Mouse (Mus musculus) intestine, embryonic 16.5 days (tissue): ENCODE measurements at regions not wholly inside any gene's neighbourhood (a gene's known extent, or its start where the extent isn't known, plus 50 kb on each side); places are given as distances from the start of the nearest gene placed in this dataset.

ENCODE experiments used
- ATAC-seq: fragments of 200-750 bp; cut with Nextera tagmentation; 2 replicates; pipeline ENCODE4 v1.8.0; 2017; ENCODE audit warnings: moderate TSS enrichment, moderate library complexity
- H3K27ac ChIP-seq: fragments of 300-500 bp; sonication (generic); 2 replicates; pipeline ENCODE4 v1.5.1; 2014; ENCODE audit warnings: mild to moderate bottlenecking, low read length
- H3K27me3 ChIP-seq: fragments of 300-500 bp; sonication (generic); replicated peaks from 2 replicates; pipeline ENCODE4 v1.6.1; 2014; ENCODE audit warnings: low read length, control low read depth, mixed read lengths; ENCODE audit not compliant: control insufficient read depth, insufficient read depth
- H3K36me3 ChIP-seq: fragments of 300-500 bp; sonication (generic); 2 replicates; pipeline ENCODE4 v1.6.1; 2014; ENCODE audit warnings: low read length, control low read depth; ENCODE audit not compliant: control insufficient read depth, insufficient read depth
- H3K4me1 ChIP-seq: fragments of 300-500 bp; sonication (generic); 2 replicates; pipeline ENCODE4 v1.6.1; 2014; ENCODE audit warnings: low read length, control low read depth, mixed read lengths; ENCODE audit not compliant: control insufficient read depth, insufficient read depth
- H3K4me2 ChIP-seq: fragments of 300-500 bp; sonication (generic); 2 replicates; pipeline ENCODE4 v1.6.1; 2014; ENCODE audit warnings: low read depth, low read length, control low read depth
- H3K4me3 ChIP-seq: fragments of 300-500 bp; sonication (generic); 2 replicates; pipeline ENCODE4 v1.5.1; 2014; ENCODE audit warnings: mild to moderate bottlenecking, low read length
- H3K9ac ChIP-seq: fragments of 300-500 bp; sonication (generic); 2 replicates; pipeline ENCODE4 v1.6.1; 2014; ENCODE audit warnings: low read depth, low read length
- H3K9me3 ChIP-seq: fragments of 300-500 bp; sonication (generic); 2 replicates; pipeline ENCODE4 v1.6.1; 2016; ENCODE audit warnings: low read length, control low read depth; ENCODE audit not compliant: control insufficient read depth
- WGBS: fragments of 180-500 bp; shearing (Covaris S2); extraction: QIAGEN DNeasy Blood & Tissue Kit; methylation state at CpG from one replicate; pipeline ENCODE4 v1.1.7; 2014; 5-methylcytosine and 5-hydroxymethylcytosine counted together

GRCm38 (mm10) chr10:60932855-60933254 lies 101.5 kb upstream of the Unc5b start:
- no peaks in the 10 kb centered on the region for H3K36me3 ChIP-seq
- no peak overlapping the region; the same call in 1 of the 2 replicates for H3K27ac ChIP-seq
- H3K9me3 ChIP-seq = no peaks in the 10 kb centered on the region
- ATAC-seq = no peak
- 0 out of 2 replicates have a peak, but pooled peaks cover 2% of the 10 kb centered on the region for H3K27me3 ChIP-seq
- peaks cover 13% of the 10 kb centered on the region for H3K4me1 ChIP-seq
- 29% methylated on average over 3 of the region's 3 CpGs for WGBS
- no peak overlapping the region for H3K4me2 ChIP-seq
- no peak overlapping the region for H3K9ac ChIP-seq
- no peak overlapping the region for H3K4me3 ChIP-seq

GRCm38 (mm10) chr10:60931891-60932378 lies 100.6 kb upstream of the Unc5b start:
- H3K36me3 ChIP-seq = no peaks in the 10 kb centered on the region
- peaks cover 13% of the 10 kb centered on the region for H3K4me1 ChIP-seq
- H3K27ac ChIP-seq = no peak overlapping the region
- WGBS = 48% methylated on average over 22 of the region's 22 CpGs
- H3K9ac ChIP-seq = no peak overlapping the region
- 0 out of 2 replicates have a peak, but pooled peaks cover 2% of the 10 kb centered on the region for H3K27me3 ChIP-seq
- H3K9me3 ChIP-seq = no peaks in the 10 kb centered on the region
- ATAC-seq = no peak
- H3K4me3 ChIP-seq = no peak overlapping the region
- H3K4me2 ChIP-seq = no peak overlapping the region

DNA sequence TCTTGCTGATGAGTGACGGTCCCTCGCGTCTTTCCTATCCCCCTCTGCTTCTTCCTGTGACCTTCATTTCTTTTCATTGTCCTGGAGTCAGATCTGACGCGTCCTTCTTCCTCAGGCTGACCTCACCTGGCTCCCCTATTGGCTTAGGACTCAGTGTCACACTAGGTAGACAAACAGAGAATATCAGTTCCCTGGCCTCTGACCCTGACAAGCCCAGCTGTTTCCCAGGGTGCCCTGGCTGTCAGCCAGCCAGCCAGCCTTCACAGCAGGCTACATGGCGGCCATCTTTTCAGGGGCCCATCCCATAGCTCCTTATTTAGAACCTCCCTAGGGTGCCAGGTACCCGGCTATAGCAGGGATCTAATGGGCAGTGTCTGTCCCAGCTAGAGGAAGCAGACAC lies 97.3 kb upstream of the Unc5b start:
- H3K4me2 ChIP-seq = no peak overlapping the region
- no peak overlapping the region for H3K27ac ChIP-seq
- WGBS = 61% methylated on average over 7 of the region's 7 CpGs
- no peaks in the 10 kb centered on the region for H3K36me3 ChIP-seq
- no peak overlapping the region for H3K9ac ChIP-seq
- peaks cover 6% of the 10 kb centered on the region; the same call in 1 of the 2 replicates for H3K4me1 ChIP-seq
- H3K4me3 ChIP-seq = no peak overlapping the region
- ATAC-seq = no peak
- H3K27me3 ChIP-seq = no peaks in the 10 kb centered on the region
- H3K9me3 ChIP-seq = no peaks in the 10 kb centered on the region

DNA sequence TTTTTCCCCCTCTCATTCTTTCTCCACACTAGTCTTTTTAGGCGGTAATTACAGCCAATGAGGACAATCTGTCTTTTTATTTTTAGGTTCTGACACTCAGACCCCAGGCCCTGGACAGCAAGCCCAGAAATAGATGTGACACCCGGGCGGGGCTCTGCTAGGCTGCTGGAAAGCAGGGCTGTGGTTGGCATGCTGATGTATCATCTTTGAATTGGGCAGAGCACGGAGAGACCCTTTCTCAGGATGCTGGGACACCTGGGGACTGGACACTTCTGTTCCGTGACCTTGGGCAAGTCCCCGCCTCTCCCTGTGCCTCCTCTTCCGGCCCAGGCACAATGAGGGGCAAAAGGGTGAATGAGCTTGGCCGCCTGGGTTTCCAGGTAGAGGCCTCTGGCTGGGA lies 96.8 kb upstream of the Unc5b start:
- no peaks in the 10 kb centered on the region for H3K27me3 ChIP-seq
- ATAC-seq = no peak
- peaks cover 6% of the 10 kb centered on the region; the same call in 1 of the 2 replicates for H3K4me1 ChIP-seq
- H3K4me3 ChIP-seq = no peak overlapping the region
- 73% methylated on average over 8 of the region's 8 CpGs for WGBS
- H3K4me2 ChIP-seq = no peak overlapping the region
- no peaks in the 10 kb centered on the region for H3K9me3 ChIP-seq
- no peak overlapping the region for H3K27ac ChIP-seq
- no peaks in the 10 kb centered on the region for H3K36me3 ChIP-seq
- H3K9ac ChIP-seq = no peak overlapping the region

- H3K9me3 ChIP-seq = no peaks in the 10 kb centered on the region
- no peaks in the 10 kb centered on the region for H3K36me3 ChIP-seq
- no peaks in the 10 kb centered on the region for H3K27me3 ChIP-seq
- H3K27ac ChIP-seq = no peak overlapping the region
- H3K9ac ChIP-seq = no peak overlapping the region
- ATAC-seq = no peak
- H3K4me3 ChIP-seq = no peak overlapping the region
- H3K4me1 ChIP-seq = peaks cover 2% of the 10 kb centered on the region; the same call in 1 of the 2 replicates
- WGBS = 81% methylated on average over 12 of the region's 12 CpGs
- H3K4me2 ChIP-seq = no peak overlapping the region
Measured at GRCm38 (mm10) chr10:60926632-60927031, 95.3 kb upstream of the Unc5b start.

DNA sequence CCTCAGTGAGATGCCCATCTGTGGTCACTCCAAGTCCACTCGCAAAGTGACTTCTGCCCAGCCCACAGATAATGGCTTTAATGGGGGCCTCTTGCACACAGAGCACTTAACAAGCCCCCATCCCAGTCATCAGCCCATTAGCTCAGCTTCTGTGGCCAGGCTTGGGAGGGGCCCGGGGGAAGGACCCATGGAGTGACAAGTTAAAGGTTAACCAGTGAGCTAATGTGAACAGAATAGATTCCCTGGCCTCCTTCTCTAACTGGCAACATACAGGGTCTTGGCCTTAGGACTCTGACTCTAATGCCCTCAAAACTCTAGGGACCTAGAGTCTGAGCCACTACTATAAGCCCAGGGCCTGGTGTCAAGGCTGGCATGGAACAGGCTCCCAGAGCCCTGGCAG lies 94.3 kb upstream of the Unc5b start:
- H3K27ac ChIP-seq = no peak overlapping the region
- no peaks in the 10 kb centered on the region for H3K36me3 ChIP-seq
- ATAC-seq = peak; percentile 78
- H3K9me3 ChIP-seq = no peaks in the 10 kb centered on the region
- H3K4me3 ChIP-seq = no peak overlapping the region
- H3K9ac ChIP-seq = no peak overlapping the region
- WGBS = 43% methylated on average over 2 of the region's 2 CpGs
- H3K4me1 ChIP-seq = peaks cover 2% of the 10 kb centered on the region; the same call in 1 of the 2 replicates
- no peak overlapping the region for H3K4me2 ChIP-seq
- no peaks in the 10 kb centered on the region for H3K27me3 ChIP-seq

DNA sequence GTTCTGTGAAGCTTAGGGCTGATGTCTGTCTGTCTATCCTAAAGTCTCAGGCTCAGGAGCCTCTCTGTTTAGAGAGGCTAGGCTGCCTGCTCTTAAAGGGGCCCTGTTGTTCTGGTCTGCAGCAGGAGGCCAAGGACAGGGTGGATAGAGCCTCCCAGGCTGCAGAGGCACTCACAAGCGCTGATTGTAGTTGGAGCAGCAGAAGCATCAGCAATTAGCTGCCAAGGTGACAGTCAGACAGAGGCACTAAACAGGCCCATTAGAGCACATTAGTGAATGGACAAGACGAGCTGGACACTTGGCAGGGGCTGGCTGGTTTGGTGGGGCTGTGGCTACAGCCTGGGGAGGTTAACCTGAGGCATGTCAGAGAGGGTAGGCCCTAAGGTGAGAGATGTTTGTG lies 93.8 kb upstream of the Unc5b start:
- H3K9ac ChIP-seq = no peak overlapping the region
- whole genome bisulfite sequencing = 36% methylated on average over 2 of the region's 2 CpGs
- H3K27me3 ChIP-seq = no peaks in the 10 kb centered on the region
- ATAC-seq = peak; percentile 52; the same call in 1 of the 2 replicates
- peaks cover 2% of the 10 kb centered on the region; the same call in 1 of the 2 replicates for H3K4me1 ChIP-seq
- H3K4me3 ChIP-seq = no peak overlapping the region
- H3K36me3 ChIP-seq = no peaks in the 10 kb centered on the region
- H3K9me3 ChIP-seq = no peaks in the 10 kb centered on the region
- H3K4me2 ChIP-seq = no peak overlapping the region
- H3K27ac ChIP-seq = no peak overlapping the region

- no peaks in the 10 kb centered on the region for H3K36me3 ChIP-seq
Measured at GRCm38 (mm10) chr10:60923806-60924205, 92.4 kb upstream of the Unc5b start.

DNA sequence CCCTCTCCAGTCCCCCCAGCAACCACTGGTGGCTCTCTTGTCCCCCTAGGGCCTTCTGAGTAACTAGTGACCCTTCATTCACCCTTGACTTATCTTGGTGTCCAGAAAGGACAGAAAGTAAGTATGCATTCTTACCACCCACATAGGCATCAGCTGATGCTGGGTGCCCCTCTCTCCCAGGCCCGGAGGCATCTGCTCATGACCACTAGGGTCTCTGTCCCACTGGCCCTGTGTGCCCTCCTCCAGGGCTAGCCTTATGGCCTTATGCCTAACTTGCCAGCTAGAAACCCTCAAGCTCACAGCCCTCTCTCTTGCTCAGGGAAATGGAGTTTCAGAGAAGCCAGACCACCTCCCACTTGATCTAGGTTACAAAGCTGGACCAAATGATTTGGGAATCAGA lies 89.2 kb upstream of the Unc5b start:
- no peaks in the 10 kb centered on the region for H3K9me3 ChIP-seq
- no peak for ATAC-seq
- H3K4me3 ChIP-seq = no peak overlapping the region
- H3K27me3 ChIP-seq = no peaks in the 10 kb centered on the region
- no peaks in the 10 kb centered on the region for H3K36me3 ChIP-seq
- no peaks in the 10 kb centered on the region; the same call in 1 of the 2 replicates for H3K4me1 ChIP-seq
- H3K9ac ChIP-seq = no peak overlapping the region
- no peak overlapping the region for H3K4me2 ChIP-seq
- WGBS = 89% methylated on average over 1 of the region's 1 CpGs
- H3K27ac ChIP-seq = no peak overlapping the region

More at GRCm38 (mm10) chr10:60923806-60924205, 92.4 kb upstream of the Unc5b start:
- Histone ChIP-seq H3K27me3 (no peaks in the 10 kb centered on the region), H3K4me1 (peaks cover 2% of the 10 kb centered on the region; the same call in 1 of the 2 replicates), H3K4me2 (no peak overlapping the region), H3K9me3 (no peaks in the 10 kb centered on the region), H3K4me3 (no peak overlapping the region), H3K27ac (no peak overlapping the region), H3K9ac (no peak overlapping the region)
- 78% methylated on average over 11 of the region's 11 CpGs for WGBS
- ATAC-seq = no peak

DNA sequence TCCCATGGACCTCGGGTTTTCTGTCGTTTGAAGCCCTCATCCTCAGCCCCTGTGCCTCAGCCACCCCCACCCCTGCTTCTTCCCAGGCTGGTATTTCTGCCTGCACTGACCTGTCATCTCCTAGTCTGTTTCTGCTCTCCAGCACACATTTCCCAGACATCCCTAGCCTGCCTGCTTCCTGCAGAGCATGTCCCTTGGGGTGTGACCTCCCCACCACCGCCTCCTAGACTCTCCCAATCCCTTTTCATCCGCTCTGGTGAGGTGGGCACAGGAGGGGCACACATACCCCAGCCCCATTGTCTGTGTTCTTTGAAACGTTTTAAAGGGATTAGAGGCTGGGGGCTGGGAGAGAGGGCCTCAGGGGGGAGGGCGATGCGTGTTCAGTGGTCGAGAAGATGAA lies 86.6 kb upstream of the Unc5b start:
- no peak overlapping the region for H3K4me3 ChIP-seq
- 25% methylated on average over 8 of the region's 8 CpGs for WGBS
- no peak for ATAC-seq
- H3K27ac ChIP-seq = no peak overlapping the region
- H3K9ac ChIP-seq = no peak overlapping the region
- no peaks in the 10 kb centered on the region for H3K36me3 ChIP-seq
- no peak overlapping the region for H3K4me2 ChIP-seq
- no peaks in the 10 kb centered on the region for H3K4me1 ChIP-seq
- no peaks in the 10 kb centered on the region for H3K9me3 ChIP-seq
- no peaks in the 10 kb centered on the region for H3K27me3 ChIP-seq
